Mouse (Mus musculus) hindbrain, embryonic 14.5 days (tissue): ENCODE measurements around the gene Krtap9-1. TPM values are rescaled to one million over a fixed set of nuclear protein-coding genes. Genes with fewer than 3 reads are reported as not detected.

Source experiments
- ATAC-seq: fragments of 200-750 bp; cut with Nextera tagmentation; 2 replicates; pipeline ENCODE4 v1.8.0; 2017; ENCODE audit warnings: moderate number of reproducible peaks, mild to moderate bottlenecking, moderate TSS enrichment, moderate library complexity; ENCODE audit not compliant: low FRiP score
- DNase-seq: peaks from one replicate; pipeline ENCODE4 v3.0.0-alpha.2; 2015; ENCODE audit warnings: low spot score
- H3K27ac ChIP-seq: fragments of 300-500 bp; sonication (generic); 2 replicates; pipeline ENCODE4 v1.5.1; 2014; ENCODE audit warnings: mild to moderate bottlenecking, moderate library complexity
- H3K27me3 ChIP-seq: fragments of 300-500 bp; sonication (generic); 2 replicates; pipeline ENCODE4 v1.6.1; 2014; ENCODE audit warnings: mild to moderate bottlenecking, low read length, mixed read lengths; ENCODE audit not compliant: control insufficient read depth, insufficient read depth
- H3K36me3 ChIP-seq: fragments of 300-500 bp; sonication (generic); replicated peaks from 2 replicates; pipeline ENCODE4 v1.6.1; 2014; ENCODE audit not compliant: control insufficient read depth, insufficient read depth
- H3K4me1 ChIP-seq: fragments of 300-500 bp; sonication (generic); replicated peaks from 2 replicates; pipeline ENCODE4 v1.6.1; 2014; ENCODE audit warnings: antibody characterized with exemption, low read length, mixed read lengths; ENCODE audit not compliant: control insufficient read depth, insufficient read depth
- H3K4me2 ChIP-seq: fragments of 300-500 bp; sonication (generic); replicated peaks from 2 replicates; pipeline ENCODE4 v1.6.1; 2014; ENCODE audit warnings: mild to moderate bottlenecking, moderate library complexity
- H3K4me3 ChIP-seq: fragments of 300-500 bp; sonication (generic); replicated peaks from 2 replicates; pipeline ENCODE4 v1.5.1; 2014; ENCODE audit warnings: mild to moderate bottlenecking, low read length
- H3K9ac ChIP-seq: fragments of 300-500 bp; sonication (generic); 2 replicates; pipeline ENCODE4 v1.6.1; 2014
- H3K9me3 ChIP-seq: fragments of 300-500 bp; sonication (generic); 2 replicates; pipeline ENCODE4 v1.6.1; 2016; ENCODE audit warnings: low read length; ENCODE audit not compliant: control insufficient read depth
- WGBS: fragments of 180-500 bp; shearing (Covaris S2); extraction: QIAGEN DNeasy Blood & Tissue Kit; methylation state at CpG from one replicate; pipeline ENCODE4 v1.1.7; 2014; 5-methylcytosine and 5-hydroxymethylcytosine counted together
- polyA plus RNA-seq: library from polyadenylated mRNA; unstranded; fragments of >200 nt; fragmentation: Nextera tagmentation; extraction: Ambion mirVana; gene quantifications from 2 replicates; pipeline ENCODE4 v1.2.1, GENCODE M21; 2014

Gene Krtap9-1
- polyA plus RNA-seq, 1 experiment from 2014 or later = not detected

DNA sequence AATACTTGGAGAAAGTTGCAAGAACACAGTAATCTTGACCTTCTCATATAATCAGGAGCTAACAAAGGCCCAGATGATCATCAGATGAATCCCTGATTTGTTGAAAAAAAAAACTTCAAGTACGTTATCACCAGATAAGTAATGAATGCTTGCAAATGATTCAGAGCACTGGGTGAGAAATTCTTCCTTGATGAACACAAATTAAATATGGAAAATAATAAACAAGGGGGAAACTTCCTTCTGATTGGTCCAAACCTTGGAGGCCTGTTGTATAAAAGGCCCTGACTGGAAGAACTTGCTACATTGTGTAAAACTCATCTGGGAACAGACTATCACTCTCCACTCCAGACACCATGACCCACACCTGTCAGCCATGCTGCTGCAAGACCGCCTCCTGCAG lies 34.4 kb downstream of the Krtap9-1 start, which contains the start of gene Krtap31-1:
Krtap31-1 (plus strand) TSS at position 301 of the 400 bp plus-strand sequence.
- H3K4me2 ChIP-seq = no peak within 1 kb of the TSS
- H3K9ac ChIP-seq = no peak within 1 kb of the TSS
- H3K4me1 ChIP-seq = no peaks in the 10 kb centered on the region
- H3K4me3 ChIP-seq = no peak within 1 kb of the TSS
- ATAC-seq (no peak), DNase-seq (no peak)
- no peaks in the 10 kb centered on the region for H3K9me3 ChIP-seq
- H3K36me3 ChIP-seq = no peaks in the 10 kb centered on the region
- no peak within 1 kb of the TSS for H3K27ac ChIP-seq
- 94% methylated on average over 2 of the region's 2 CpGs for WGBS
- H3K27me3 ChIP-seq = no peaks in the 10 kb centered on the region

DNA sequence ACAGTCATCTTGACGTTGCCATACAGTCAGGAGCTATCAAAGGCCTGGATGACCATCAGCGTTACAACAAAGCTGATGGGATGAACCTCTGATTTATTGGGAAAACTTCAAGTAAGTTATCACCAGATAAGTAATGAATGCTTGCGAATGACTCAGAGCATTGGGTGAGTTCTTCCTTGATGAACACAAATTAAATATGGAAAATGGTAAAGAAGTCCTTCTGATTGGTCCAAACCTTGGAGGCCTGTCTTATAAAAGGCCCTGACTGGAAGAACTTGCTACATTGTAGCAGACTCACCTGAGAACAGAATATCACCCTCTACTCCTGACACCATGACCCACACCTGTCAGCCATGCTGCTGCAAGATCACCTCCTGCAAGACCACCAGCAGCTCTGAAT lies 41.3 kb downstream of the Krtap9-1 start, which contains the start of gene Gm11565:
Gm11565 (plus strand) TSS at position 301 of the 400 bp plus-strand sequence.
- no peak for DNase-seq
- no peak for ATAC-seq
- no peaks in the 10 kb centered on the region for H3K36me3 ChIP-seq

More for the DNA sequence above, 41.3 kb downstream of the Krtap9-1 start, which contains the start of gene Gm11565:
- WGBS = 91% methylated on average over 3 of the region's 3 CpGs
- Histone ChIP-seq H3K27me3 (no peaks in the 10 kb centered on the region), H3K27ac (no peak within 1 kb of the TSS), H3K9me3 (no peaks in the 10 kb centered on the region), H3K4me3 (no peak within 1 kb of the TSS), H3K4me1 (no peaks in the 10 kb centered on the region), H3K4me2 (no peak within 1 kb of the TSS), H3K9ac (no peak within 1 kb of the TSS)

Other genes starting within 250 kb of the Krtap9-1 start
- gene Krtap4-1, start 245.2 kb upstream of the Krtap9-1 start, polyA plus RNA-seq = not detected in 2 replicates
- not detected in 2 replicates for gene Krtap4-2, start 238.3 kb upstream of the Krtap9-1 start, polyA plus RNA-seq
- not detected in 2 replicates for gene Krtap4-7, start 229.3 kb upstream of the Krtap9-1 start, polyA plus RNA-seq
- gene Gm11555, start 223.2 kb upstream of the Krtap9-1 start, polyA plus RNA-seq = not detected in 2 replicates
- gene Gm11563, start 214.4 kb upstream of the Krtap9-1 start, polyA plus RNA-seq = not detected in 2 replicates
- not detected in 2 replicates for gene Krtap4-6, start 207.4 kb upstream of the Krtap9-1 start, polyA plus RNA-seq
- gene Gm14190, start 182.6 kb upstream of the Krtap9-1 start, polyA plus RNA-seq = not detected in 2 replicates
- not detected in 2 replicates for gene Gm14180, start 139.1 kb upstream of the Krtap9-1 start, polyA plus RNA-seq
- not detected in 2 replicates for gene Gm11595, start 100.5 kb upstream of the Krtap9-1 start, polyA plus RNA-seq
- not detected in 2 replicates for gene Krtap4-8, start 92.7 kb upstream of the Krtap9-1 start, polyA plus RNA-seq
- gene Krtap4-9, start 88.2 kb upstream of the Krtap9-1 start, polyA plus RNA-seq = not detected in 2 replicates
- gene Gm11596, start 79.9 kb upstream of the Krtap9-1 start, polyA plus RNA-seq = not detected in 2 replicates
- gene Gm11569, start 74.5 kb upstream of the Krtap9-1 start, polyA plus RNA-seq = not detected in 2 replicates
- not detected in 2 replicates for gene Gm11554, start 68.9 kb upstream of the Krtap9-1 start, polyA plus RNA-seq
- gene Krtap4-13, start 63.5 kb upstream of the Krtap9-1 start, polyA plus RNA-seq = not detected in 2 replicates
- not detected in 2 replicates for gene Gm11564, start 57.7 kb upstream of the Krtap9-1 start, polyA plus RNA-seq
- not detected in 2 replicates for gene 2300003K06Rik, start 35.3 kb upstream of the Krtap9-1 start, polyA plus RNA-seq
- gene Krtap4-16, start 21.8 kb upstream of the Krtap9-1 start, polyA plus RNA-seq = not detected in 2 replicates
- not detected in 2 replicates for gene Gm11568, start 15.5 kb upstream of the Krtap9-1 start, polyA plus RNA-seq
- not detected in 2 replicates for gene Gm11559, start 8.9 kb upstream of the Krtap9-1 start, polyA plus RNA-seq
- gene Gm11567, start 5.8 kb downstream of the Krtap9-1 start, polyA plus RNA-seq = not detected in 2 replicates
- not detected in 2 replicates for gene Krtap31-1, start 34.5 kb downstream of the Krtap9-1 start, polyA plus RNA-seq
- not detected in 2 replicates for gene Gm11565, start 41.4 kb downstream of the Krtap9-1 start, polyA plus RNA-seq
- gene Krtap31-2, start 62.9 kb downstream of the Krtap9-1 start, polyA plus RNA-seq = not detected in 2 replicates
- gene Krtap9-5, start 75.1 kb downstream of the Krtap9-1 start, polyA plus RNA-seq = not detected in 2 replicates
- gene Krtap29-1, start 105.7 kb downstream of the Krtap9-1 start, polyA plus RNA-seq = not detected in 2 replicates
- gene Krtap16-1, start 113.2 kb downstream of the Krtap9-1 start, polyA plus RNA-seq = 0.16 and 0.29 TPM in 2 replicates
- gene Krtap17-1, start 120.6 kb downstream of the Krtap9-1 start, polyA plus RNA-seq = 0.86 and 1.5 TPM in 2 replicates
- not detected in 2 replicates for gene Krt33a, start 142.8 kb downstream of the Krtap9-1 start, polyA plus RNA-seq
- gene Krt33b, start 156.5 kb downstream of the Krtap9-1 start, polyA plus RNA-seq = 0.13 TPM in 1 of 2 replicates, not detected in the other
- gene Krt34, start 168.2 kb downstream of the Krtap9-1 start, polyA plus RNA-seq = not detected in 2 replicates
- not detected in 2 replicates for gene Krt31, start 177.2 kb downstream of the Krtap9-1 start, polyA plus RNA-seq
- gene Krt32, start 214.8 kb downstream of the Krtap9-1 start, polyA plus RNA-seq = not detected in 2 replicates
- not detected in 2 replicates for gene Krt35, start 222.9 kb downstream of the Krtap9-1 start, polyA plus RNA-seq
- not detected in 2 replicates for gene Krt36, start 232.2 kb downstream of the Krtap9-1 start, polyA plus RNA-seq
- not detected in 2 replicates for gene Krt13, start 248.2 kb downstream of the Krtap9-1 start, polyA plus RNA-seq